Mouse (Mus musculus): ENCODE measurements around the gene Lsm3. TPM values are rescaled to one million over a fixed set of nuclear protein-coding genes. Genes with fewer than 3 reads are reported as not detected.

Lsm3 gene
- polyA plus RNA-seq, 1 experiment from 2014 or later, result 139 TPM

- no peaks in the 10 kb centered on the region for H3K27me3 ChIP-seq (replicated peaks; ENCODE audit: control insufficient read depth, insufficient read depth, low read length)
- H3K4me1 ChIP-seq (ENCODE audit: control insufficient read depth, insufficient read depth, low read depth, low read length), result no peaks in the 10 kb centered on the region
- H3K4me2 ChIP-seq (ENCODE audit: low read length), result no peak overlapping the region
- no peak overlapping the region for H3K27ac ChIP-seq (ENCODE audit: low read depth, low read length)
- no peak for ATAC-seq
- 94% methylated on average over 11 of the region's 11 CpGs for WGBS
- no peaks in the 10 kb centered on the region for H3K9me3 ChIP-seq (ENCODE audit: control insufficient read depth, low read length)
- no peak overlapping the region for H3K9ac ChIP-seq (ENCODE audit: low read depth, low read length)
- no peak overlapping the region for H3K4me3 ChIP-seq (ENCODE audit: low read length)
- H3K36me3 ChIP-seq (ENCODE audit: control insufficient read depth, insufficient read depth, low read length), result no peaks in the 10 kb centered on the region
Observed at GRCm38 (mm10) chr6:91536047-91536765, 20.5 kb downstream of the Lsm3 start.

DNA sequence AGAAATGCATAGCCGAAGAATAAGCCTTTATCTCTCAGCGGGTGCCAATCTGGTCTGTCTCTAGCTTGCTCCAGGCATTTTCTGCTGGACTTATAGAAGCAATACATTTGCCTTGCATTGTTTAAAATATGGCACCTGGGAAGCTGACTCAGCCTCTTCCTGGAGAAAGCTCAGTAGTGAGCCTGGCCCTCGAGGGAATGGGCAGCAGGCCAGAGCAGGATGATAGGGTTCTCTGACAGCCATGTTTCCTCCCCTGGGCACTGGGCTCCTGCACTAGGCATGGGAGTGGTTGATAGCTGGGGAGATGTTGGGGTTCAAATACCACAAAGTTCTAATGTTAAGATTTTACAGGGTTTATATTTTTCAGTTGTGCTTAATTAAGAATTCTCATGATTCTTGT, 25.5 kb downstream of the Lsm3 start:
- Histone ChIP-seq H3K4me1 (ENCODE audit: control insufficient read depth, insufficient read depth, low read depth, low read length) (no peaks in the 10 kb centered on the region), H3K9me3 (ENCODE audit: control insufficient read depth, low read length) (no peaks in the 10 kb centered on the region), H3K4me2 (ENCODE audit: low read length) (no peak overlapping the region), H3K27ac (ENCODE audit: low read depth, low read length) (no peak overlapping the region), H3K9ac (ENCODE audit: low read depth, low read length) (no peak overlapping the region), H3K36me3 (ENCODE audit: control insufficient read depth, insufficient read depth, low read length) (no peaks in the 10 kb centered on the region), H3K27me3 (replicated peaks; ENCODE audit: control insufficient read depth, insufficient read depth, low read length) (no peaks in the 10 kb centered on the region), H3K4me3 (ENCODE audit: low read length) (no peak overlapping the region)
- no peak for ATAC-seq
- 58% methylated on average over 3 of the region's 3 CpGs for WGBS

- ATAC-seq, result no peak
- no peaks in the 10 kb centered on the region for H3K36me3 ChIP-seq (ENCODE audit: control insufficient read depth, insufficient read depth, low read length)
- no peaks in the 10 kb centered on the region for H3K9me3 ChIP-seq (ENCODE audit: control insufficient read depth, low read length)
- 86% methylated on average over 5 of the region's 5 CpGs for WGBS
- H3K4me2 ChIP-seq (ENCODE audit: low read length), result no peak overlapping the region
- no peaks in the 10 kb centered on the region for H3K4me1 ChIP-seq (ENCODE audit: control insufficient read depth, insufficient read depth, low read depth, low read length)
- H3K9ac ChIP-seq (ENCODE audit: low read depth, low read length), result no peak overlapping the region
- H3K27ac ChIP-seq (ENCODE audit: low read depth, low read length), result no peak overlapping the region
- H3K4me3 ChIP-seq (ENCODE audit: low read length), result no peak overlapping the region
- H3K27me3 ChIP-seq (replicated peaks; ENCODE audit: control insufficient read depth, insufficient read depth, low read length), result no peaks in the 10 kb centered on the region
Observed at GRCm38 (mm10) chr6:91543056-91543455, 27.3 kb downstream of the Lsm3 start.

GRCm38 (mm10) chr6:91546241-91546884, 30.6 kb downstream of the Lsm3 start:
- Histone ChIP-seq H3K27me3 (replicated peaks; ENCODE audit: control insufficient read depth, insufficient read depth, low read length) (no peaks in the 10 kb centered on the region), H3K9me3 (ENCODE audit: control insufficient read depth, low read length) (no peaks in the 10 kb centered on the region)
- ATAC-seq, result no peak

DNA sequence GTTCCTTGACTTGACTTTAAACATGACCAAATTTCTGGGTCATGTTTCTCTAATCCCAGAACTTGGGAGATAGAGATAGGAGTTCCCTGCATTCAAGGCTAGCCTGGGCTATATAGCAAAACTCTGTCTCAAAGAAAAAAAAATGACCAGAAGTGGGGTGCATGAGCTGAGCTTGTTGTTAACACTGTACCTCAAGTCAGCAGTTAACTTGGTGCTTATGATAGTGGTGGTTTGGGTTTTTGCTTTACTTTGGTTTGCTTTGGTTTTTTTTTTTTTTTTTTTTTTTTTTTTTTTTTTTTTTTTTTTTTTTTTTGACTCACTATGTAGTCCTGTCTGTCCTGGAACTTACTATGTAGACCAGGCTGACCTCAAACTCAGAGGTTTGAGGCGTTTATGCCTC, 31.6 kb downstream of the Lsm3 start:
- WGBS, result 66% methylated on average over 1 of the region's 1 CpGs
- Histone ChIP-seq H3K4me1 (ENCODE audit: control insufficient read depth, insufficient read depth, low read depth, low read length) (no peaks in the 10 kb centered on the region), H3K27ac (ENCODE audit: low read depth, low read length) (no peak overlapping the region), H3K9ac (ENCODE audit: low read depth, low read length) (no peak overlapping the region), H3K4me2 (ENCODE audit: low read length) (no peak overlapping the region), H3K36me3 (ENCODE audit: control insufficient read depth, insufficient read depth, low read length) (no peaks in the 10 kb centered on the region), H3K4me3 (ENCODE audit: low read length) (no peak overlapping the region), H3K27me3 (replicated peaks; ENCODE audit: control insufficient read depth, insufficient read depth, low read length) (no peaks in the 10 kb centered on the region), H3K9me3 (ENCODE audit: control insufficient read depth, low read length) (no peaks in the 10 kb centered on the region)
- no peak for ATAC-seq

More at GRCm38 (mm10) chr6:91546241-91546884, 30.6 kb downstream of the Lsm3 start:
- H3K4me3 ChIP-seq (ENCODE audit: low read length), result no peak overlapping the region
- H3K9ac ChIP-seq (ENCODE audit: low read depth, low read length), result no peak overlapping the region
- H3K36me3 ChIP-seq (ENCODE audit: control insufficient read depth, insufficient read depth, low read length), result no peaks in the 10 kb centered on the region
- H3K4me2 ChIP-seq (ENCODE audit: low read length), result no peak overlapping the region
- H3K4me1 ChIP-seq (ENCODE audit: control insufficient read depth, insufficient read depth, low read depth, low read length), result no peaks in the 10 kb centered on the region
- WGBS, result 68% methylated on average over 9 of the region's 9 CpGs
- no peak overlapping the region for H3K27ac ChIP-seq (ENCODE audit: low read depth, low read length)

- Histone ChIP-seq H3K36me3 (ENCODE audit: control insufficient read depth, insufficient read depth, low read length) (no peaks in the 10 kb centered on the region), H3K4me1 (ENCODE audit: control insufficient read depth, insufficient read depth, low read depth, low read length) (no peaks in the 10 kb centered on the region), H3K4me2 (ENCODE audit: low read length) (no peak overlapping the region), H3K27me3 (replicated peaks; ENCODE audit: control insufficient read depth, insufficient read depth, low read length) (no peaks in the 10 kb centered on the region), H3K9me3 (ENCODE audit: control insufficient read depth, low read length) (no peaks in the 10 kb centered on the region), H3K9ac (ENCODE audit: low read depth, low read length) (no peak overlapping the region), H3K4me3 (ENCODE audit: low read length) (no peak overlapping the region), H3K27ac (ENCODE audit: low read depth, low read length) (no peak overlapping the region)
- 81% methylated on average over 5 of the region's 5 CpGs for WGBS
- no peak for ATAC-seq
Observed at GRCm38 (mm10) chr6:91549621-91550020, 33.9 kb downstream of the Lsm3 start.

GRCm38 (mm10) chr6:91551671-91552070, 35.9 kb downstream of the Lsm3 start:
- no peak for ATAC-seq
- H3K9ac ChIP-seq (ENCODE audit: low read depth, low read length), result no peak overlapping the region
- H3K9me3 ChIP-seq (ENCODE audit: control insufficient read depth, low read length), result no peaks in the 10 kb centered on the region
- H3K27me3 ChIP-seq (replicated peaks; ENCODE audit: control insufficient read depth, insufficient read depth, low read length), result no peaks in the 10 kb centered on the region
- H3K27ac ChIP-seq (ENCODE audit: low read depth, low read length), result no peak overlapping the region
- no peaks in the 10 kb centered on the region for H3K4me1 ChIP-seq (ENCODE audit: control insufficient read depth, insufficient read depth, low read depth, low read length)
- H3K4me3 ChIP-seq (ENCODE audit: low read length), result no peak overlapping the region
- H3K4me2 ChIP-seq (ENCODE audit: low read length), result no peak overlapping the region
- 94% methylated on average over 3 of the region's 3 CpGs for WGBS
- H3K36me3 ChIP-seq (ENCODE audit: control insufficient read depth, insufficient read depth, low read length), result no peaks in the 10 kb centered on the region

DNA sequence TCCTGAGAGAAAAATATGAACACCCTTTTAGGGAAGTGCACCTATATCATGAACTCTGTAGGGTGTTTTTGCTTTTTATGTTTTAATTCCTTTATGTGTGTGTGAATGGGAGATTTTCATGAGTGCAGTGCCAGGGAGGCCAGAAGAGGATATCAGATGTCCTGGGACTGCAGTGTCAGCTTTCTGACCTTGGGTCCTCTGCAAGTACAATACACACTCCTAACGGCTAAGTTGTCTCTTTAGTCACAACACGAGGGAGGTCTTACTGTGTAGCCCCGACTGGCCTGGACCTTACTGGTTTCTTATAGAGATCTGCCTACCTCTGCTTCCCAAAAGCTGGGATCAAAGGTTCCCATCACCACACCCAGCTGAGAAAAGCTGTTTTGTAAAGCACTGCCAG, 37.0 kb downstream of the Lsm3 start:
- H3K27ac ChIP-seq (ENCODE audit: low read depth, low read length), result no peak overlapping the region
- H3K9me3 ChIP-seq (ENCODE audit: control insufficient read depth, low read length), result no peaks in the 10 kb centered on the region
- H3K36me3 ChIP-seq (ENCODE audit: control insufficient read depth, insufficient read depth, low read length), result no peaks in the 10 kb centered on the region
- no peaks in the 10 kb centered on the region for H3K4me1 ChIP-seq (ENCODE audit: control insufficient read depth, insufficient read depth, low read depth, low read length)
- no peak overlapping the region for H3K4me3 ChIP-seq (ENCODE audit: low read length)
- 65% methylated on average over 3 of the region's 3 CpGs for WGBS
- H3K4me2 ChIP-seq (ENCODE audit: low read length), result no peak overlapping the region
- no peak overlapping the region for H3K9ac ChIP-seq (ENCODE audit: low read depth, low read length)
- H3K27me3 ChIP-seq (replicated peaks; ENCODE audit: control insufficient read depth, insufficient read depth, low read length), result no peaks in the 10 kb centered on the region
- ATAC-seq, result no peak

- Histone ChIP-seq H3K36me3 (ENCODE audit: control insufficient read depth, insufficient read depth, low read length) (no peaks in the 10 kb centered on the region), H3K4me1 (ENCODE audit: control insufficient read depth, insufficient read depth, low read depth, low read length) (no peaks in the 10 kb centered on the region), H3K9ac (ENCODE audit: low read depth, low read length) (no peak overlapping the region), H3K4me2 (ENCODE audit: low read length) (no peak overlapping the region), H3K4me3 (ENCODE audit: low read length) (no peak overlapping the region), H3K27me3 (replicated peaks; ENCODE audit: control insufficient read depth, insufficient read depth, low read length) (no peaks in the 10 kb centered on the region), H3K27ac (ENCODE audit: low read depth, low read length) (no peak overlapping the region), H3K9me3 (ENCODE audit: control insufficient read depth, low read length) (no peaks in the 10 kb centered on the region)
- WGBS, result 47% methylated on average over 1 of the region's 1 CpGs
- no peak for ATAC-seq
Observed at GRCm38 (mm10) chr6:91558565-91558964, 42.8 kb downstream of the Lsm3 start.
